Mouse (Mus musculus) midbrain, embryonic 12.5 days (tissue): ENCODE results near the gene Zfp592. TPM values are rescaled to one million over a fixed set of nuclear protein-coding genes. Genes with fewer than 3 reads are reported as not detected.

Experiments used
- polyA plus RNA-seq: library from polyadenylated mRNA; unstranded; fragments of >200 nt; fragmentation: Nextera tagmentation; extraction: Ambion mirVana; gene quantifications from 2 replicates; pipeline ENCODE4 v1.2.1, GENCODE M21; 2016

Gene Zfp592
- polyA plus RNA-seq, 1 experiment from 2014 or later: 12.4 TPM

Other genes with a start within 250 kb of the Zfp592 start
- 30.5 and 33.7 TPM in 2 replicates for gene Iqgap1, start 167.7 kb upstream of the Zfp592 start, polyA plus RNA-seq
- 4.1 and 5.2 TPM in 2 replicates for gene Zscan2, start 132.8 kb upstream of the Zfp592 start, polyA plus RNA-seq
- gene Wdr73, start 92.4 kb upstream of the Zfp592 start, polyA plus RNA-seq: 43.3 and 44.7 TPM in 2 replicates
- gene Nmb, start 88.6 kb upstream of the Zfp592 start, polyA plus RNA-seq: 5.7 and 6.2 TPM in 2 replicates
- gene Sec11a, start 45.9 kb upstream of the Zfp592 start, polyA plus RNA-seq: 164 and 172 TPM in 2 replicates
- 0.05 TPM in 2 replicates for gene Alpk3, start 63.9 kb downstream of the Zfp592 start, polyA plus RNA-seq
- not detected in 2 replicates for gene Slc28a1, start 121.1 kb downstream of the Zfp592 start, polyA plus RNA-seq
- 2.9 and 3.2 TPM in 2 replicates for gene Pde8a, start 219.9 kb downstream of the Zfp592 start, polyA plus RNA-seq